Mouse (Mus musculus) midbrain, embryonic 10.5 days (tissue): Measurements from ENCODE around the gene Zfp454. TPM values are rescaled to one million over a fixed set of nuclear protein-coding genes. Genes with fewer than 3 reads are reported as not detected.

Experiments
- DNase-seq: peaks from one replicate; pipeline ENCODE4 v3.0.0-alpha.2; 2017; ENCODE audit warnings: low spot score
- H3K27ac ChIP-seq: fragments of 300-500 bp; sonication (generic); replicated peaks from 2 replicates; pipeline ENCODE4 v1.5.1; 2016; ENCODE audit warnings: mild to moderate bottlenecking
- H3K27me3 ChIP-seq: fragments of 300-500 bp; sonication (generic); 2 replicates; pipeline ENCODE4 v1.6.1; 2016; ENCODE audit warnings: low read depth, mild to moderate bottlenecking; ENCODE audit not compliant: poor library complexity, severe bottlenecking
- H3K36me3 ChIP-seq: fragments of 300-500 bp; sonication (generic); 2 replicates; pipeline ENCODE4 v1.6.1; 2016; ENCODE audit warnings: mild to moderate bottlenecking, moderate library complexity
- H3K4me1 ChIP-seq: fragments of 300-500 bp; sonication (generic); 2 replicates; pipeline ENCODE4 v1.6.1; 2016
- H3K4me3 ChIP-seq: fragments of 300-500 bp; sonication (generic); 2 replicates; pipeline ENCODE4 v1.5.1; 2016; ENCODE audit warnings: mild to moderate bottlenecking, moderate library complexity
- H3K9me3 ChIP-seq: fragments of 300-500 bp; sonication (generic); replicated peaks from 2 replicates; pipeline ENCODE4 v1.6.1; 2016; ENCODE audit warnings: mild to moderate bottlenecking
- WGBS: fragments of 180-500 bp; shearing (Covaris S2); methylation state at CpG from one replicate; pipeline ENCODE4 v1.1.7; 2016; 5-methylcytosine and 5-hydroxymethylcytosine counted together
- polyA plus RNA-seq: library from polyadenylated mRNA; unstranded; fragments of >200 nt; fragmentation: Nextera tagmentation; extraction: Ambion mirVana; gene quantifications from 2 replicates; pipeline ENCODE4 v1.2.1, GENCODE M21; 2016

The Zfp454 gene
- 12.8 and 17.6 TPM in 2 replicates for polyA plus RNA-seq

- DNase-seq = peak; percentile 90
- Histone ChIP-seq H3K4me1 (peaks cover 19% of the 10 kb centered on the region), H3K4me3 (peak within 1 kb of the TSS; percentile 62), H3K27me3 (no peaks in the 10 kb centered on the region), H3K27ac (peak within 1 kb of the TSS; percentile 88), H3K9me3 (peaks cover 8% of the 10 kb centered on the region), H3K36me3 (peaks cover 32% of the 10 kb centered on the region)
- 7% methylated on average over 26 of the region's 26 CpGs for WGBS
These were observed at the start of gene Zfp454 for GRCm38 (mm10) chr11:50887390-50888128. Zfp454 (minus strand) TSS chr11:50887651.

- H3K9me3 ChIP-seq = no peaks in the 10 kb centered on the region
- H3K36me3 ChIP-seq = no peaks in the 10 kb centered on the region
- peaks cover 18% of the 10 kb centered on the region for H3K4me1 ChIP-seq
- WGBS = 85% methylated on average over 1 of the region's 1 CpGs
- no peak for DNase-seq
- peaks cover 18% of the 10 kb centered on the region for H3K27me3 ChIP-seq
- H3K4me3 ChIP-seq = peak overlapping the region; percentile 69
- peak overlapping the region; percentile 87 for H3K27ac ChIP-seq
These were observed 44.6 kb upstream of the Zfp454 start for GRCm38 (mm10) chr11:50932040-50932439.

GRCm38 (mm10) chr11:50931451-50931866 is 44.0 kb upstream of the Zfp454 start, which contains the start of gene Zfp354b:
Zfp354b (minus strand) TSS chr11:50931633.
- H3K36me3 ChIP-seq = no peaks in the 10 kb centered on the region
- H3K4me3 ChIP-seq = peak within 1 kb of the TSS; percentile 69
- H3K27me3 ChIP-seq = peaks cover 18% of the 10 kb centered on the region
- peak; percentile 91 for DNase-seq
- under 1% methylated on average over 18 of the region's 18 CpGs for WGBS
- H3K27ac ChIP-seq = peak within 1 kb of the TSS; percentile 87
- peaks cover 18% of the 10 kb centered on the region for H3K4me1 ChIP-seq
- H3K9me3 ChIP-seq = no peaks in the 10 kb centered on the region

- Histone ChIP-seq H3K9me3 (no peaks in the 10 kb centered on the region), H3K27me3 (peaks cover 18% of the 10 kb centered on the region), H3K4me3 (peak overlapping the region; percentile 69), H3K27ac (peak overlapping the region; percentile 87), H3K36me3 (no peaks in the 10 kb centered on the region), H3K4me1 (peaks cover 18% of the 10 kb centered on the region)
- WGBS = 4% methylated on average over 16 of the region's 16 CpGs
- no peak for DNase-seq
These were observed 43.6 kb upstream of the Zfp454 start for GRCm38 (mm10) chr11:50931021-50931420.

GRCm38 (mm10) chr11:50930469-50931014 is 43.1 kb upstream of the Zfp454 start:
- H3K36me3 ChIP-seq = no peaks in the 10 kb centered on the region
- 34% methylated on average over 14 of the region's 14 CpGs for WGBS
- H3K4me3 ChIP-seq = peak overlapping the region; percentile 69
- no peaks in the 10 kb centered on the region for H3K9me3 ChIP-seq
- peak overlapping the region; percentile 87 for H3K27ac ChIP-seq
- peaks cover 18% of the 10 kb centered on the region for H3K4me1 ChIP-seq
- H3K27me3 ChIP-seq = peaks cover 18% of the 10 kb centered on the region
- DNase-seq = no peak

GRCm38 (mm10) chr11:50915671-50916320 is 28.3 kb upstream of the Zfp454 start, which contains the start of gene Zfp2:
Zfp2 (minus strand) TSS chr11:50916165.
- Histone ChIP-seq H3K36me3 (peaks cover 45% of the 10 kb centered on the region), H3K27ac (peak within 1 kb of the TSS; percentile 98), H3K27me3 (no peaks in the 10 kb centered on the region), H3K9me3 (peaks cover 34% of the 10 kb centered on the region), H3K4me1 (no peaks in the 10 kb centered on the region), H3K4me3 (peak within 1 kb of the TSS; percentile 92)
- DNase-seq = peak; percentile 92
- WGBS = under 1% methylated on average over 47 of the region's 47 CpGs

- WGBS = 88% methylated on average over 3 of the region's 3 CpGs
These were observed 27.0 kb upstream of the Zfp454 start for GRCm38 (mm10) chr11:50914461-50914860.

GRCm38 (mm10) chr11:50913301-50913700 is 25.9 kb upstream of the Zfp454 start:
- WGBS = 92% methylated on average over 1 of the region's 1 CpGs
- H3K36me3 ChIP-seq = peaks cover 70% of the 10 kb centered on the region

More at GRCm38 (mm10) chr11:50914461-50914860, 27.0 kb upstream of the Zfp454 start:
- Histone ChIP-seq H3K36me3 (peaks cover 58% of the 10 kb centered on the region), H3K4me3 (no peak overlapping the region), H3K4me1 (no peaks in the 10 kb centered on the region), H3K9me3 (peaks cover 44% of the 10 kb centered on the region), H3K27ac (no peak overlapping the region), H3K27me3 (no peaks in the 10 kb centered on the region)
- no peak for DNase-seq

GRCm38 (mm10) chr11:50908136-50908535 is 20.7 kb upstream of the Zfp454 start:
- H3K9me3 ChIP-seq = peaks cover 81% of the 10 kb centered on the region
- no peaks in the 10 kb centered on the region for H3K27me3 ChIP-seq
- DNase-seq = no peak
- H3K4me3 ChIP-seq = no peak overlapping the region
- peaks cover 100% of the 10 kb centered on the region for H3K36me3 ChIP-seq
- no peak overlapping the region for H3K27ac ChIP-seq
- WGBS = 95% methylated on average over 5 of the region's 5 CpGs
- peaks cover 4% of the 10 kb centered on the region; the same call in 1 of the 2 replicates for H3K4me1 ChIP-seq

More at GRCm38 (mm10) chr11:50913301-50913700, 25.9 kb upstream of the Zfp454 start:
- Histone ChIP-seq H3K4me3 (no peak overlapping the region), H3K4me1 (peaks cover 4% of the 10 kb centered on the region; the same call in 1 of the 2 replicates), H3K9me3 (peaks cover 44% of the 10 kb centered on the region), H3K27ac (no peak overlapping the region), H3K27me3 (no peaks in the 10 kb centered on the region)
- no peak for DNase-seq

- Histone ChIP-seq H3K4me1 (no peaks in the 10 kb centered on the region), H3K4me3 (no peak overlapping the region), H3K27ac (no peak overlapping the region), H3K27me3 (no peaks in the 10 kb centered on the region), H3K9me3 (peaks cover 90% of the 10 kb centered on the region), H3K36me3 (peaks cover 50% of the 10 kb centered on the region)
- 76% methylated on average over 1 of the region's 1 CpGs for WGBS
- no peak for DNase-seq
These were observed 9.9 kb upstream of the Zfp454 start for GRCm38 (mm10) chr11:50897359-50897758.

- Histone ChIP-seq H3K4me1 (peaks cover 6% of the 10 kb centered on the region), H3K4me3 (no peak overlapping the region), H3K27me3 (no peaks in the 10 kb centered on the region), H3K27ac (no peak overlapping the region), H3K36me3 (peaks cover 2% of the 10 kb centered on the region; the same call in 1 of the 2 replicates), H3K9me3 (peaks cover 47% of the 10 kb centered on the region)
- 54% methylated on average over 2 of the region's 2 CpGs for WGBS
- DNase-seq = no peak
These were observed 5.0 kb upstream of the Zfp454 start for GRCm38 (mm10) chr11:50892441-50892840.

GRCm38 (mm10) chr11:50886933-50887293 is 538 bp downstream of the Zfp454 start:
- Histone ChIP-seq H3K9me3 (0 out of 2 replicates have a peak, but pooled peaks cover 3% of the 10 kb centered on the region), H3K36me3 (peaks cover 38% of the 10 kb centered on the region), H3K27ac (peak overlapping the region; percentile 88), H3K27me3 (no peaks in the 10 kb centered on the region), H3K4me1 (peaks cover 19% of the 10 kb centered on the region), H3K4me3 (peak overlapping the region; percentile 62)
- 29% methylated on average over 10 of the region's 10 CpGs for WGBS
- DNase-seq = no peak
